Mouse (Mus musculus) embryo, embryonic 11.5 days (tissue): ENCODE measurements around the gene Cubn.
A peak's percentile ranks its signal among the peaks of the same experiment; 100 is the strongest.

Experiments
- DNase-seq: peaks from one replicate; pipeline ENCODE4 v3.0.0-alpha.2; 2012; ENCODE audit warnings: low read depth, low spot score

The Cubn gene

DNA sequence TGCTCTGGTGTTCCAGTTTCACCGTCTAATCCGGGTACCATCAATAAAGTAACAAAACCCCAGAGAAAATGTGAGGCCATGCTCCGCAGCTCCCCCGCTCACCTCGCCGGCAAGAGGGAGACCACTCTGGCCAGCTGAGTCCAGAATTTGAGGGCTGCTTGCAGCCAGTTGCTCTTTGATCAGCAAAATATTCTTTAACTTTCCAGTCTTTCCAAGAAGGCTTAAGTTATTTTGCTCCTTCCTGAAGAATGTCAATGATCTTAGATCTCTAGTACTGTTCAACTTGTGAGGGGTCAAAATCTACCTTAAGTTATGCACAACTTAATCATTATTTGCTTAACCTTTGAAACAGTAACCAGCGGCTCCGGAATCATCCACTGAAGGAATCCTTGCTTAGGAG is at the start of gene Cubn:
TSS of gene Cubn (minus strand) at position 80 of the 400 bp plus-strand sequence.
- DNase-seq = no peak

DNA sequence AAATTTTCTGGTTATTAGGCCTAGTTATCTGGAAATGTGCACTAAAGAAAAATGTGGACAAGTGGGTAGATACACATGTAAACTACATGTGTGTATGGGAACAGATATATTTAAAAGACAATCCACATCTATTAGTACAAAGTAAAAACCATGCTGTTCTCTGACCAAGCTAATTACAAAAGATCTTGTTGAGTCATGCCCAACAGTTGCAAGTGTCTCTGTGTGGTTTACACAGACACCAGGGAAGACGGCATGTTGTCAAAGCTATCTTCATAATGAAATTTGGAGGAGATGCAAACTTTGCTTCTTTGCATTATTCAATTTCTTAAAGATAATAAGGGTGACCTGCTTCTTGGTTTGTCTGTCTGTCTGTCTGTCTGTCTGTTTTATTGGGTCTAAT is 48.2 kb upstream of the Cubn start:
- no peak for DNase-seq

DNA sequence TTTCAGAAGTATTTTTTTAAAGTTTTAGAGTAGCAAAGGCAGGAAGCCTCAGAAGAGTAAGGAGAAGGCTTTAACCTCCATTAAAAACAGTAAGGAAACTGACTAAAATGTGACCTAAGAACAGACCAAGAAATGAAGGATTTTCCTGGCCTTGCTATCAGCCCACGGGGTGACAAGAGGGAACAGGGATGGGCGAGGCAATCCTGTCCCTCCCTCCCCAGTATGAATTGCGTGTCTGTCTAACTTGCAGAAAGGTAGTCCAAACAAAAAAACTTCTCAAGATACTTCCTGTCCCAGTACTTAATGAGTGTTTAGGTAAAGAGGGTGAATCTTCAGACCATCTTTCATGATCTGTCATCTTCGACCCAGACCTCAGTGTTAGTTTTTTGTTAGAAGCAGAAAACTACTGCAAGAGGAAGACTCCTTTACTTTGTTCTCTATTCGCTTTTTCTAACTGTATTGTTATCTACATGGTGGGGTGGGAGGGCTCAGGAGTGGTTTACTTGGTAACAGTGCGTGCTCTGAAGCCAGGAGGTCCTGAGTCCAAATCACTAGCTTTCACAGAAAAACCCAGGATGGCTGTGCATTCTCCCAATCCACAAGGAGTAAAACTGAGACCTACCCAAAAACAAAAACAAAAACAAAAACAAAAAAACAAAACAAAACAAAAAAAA is 47.2 kb upstream of the Cubn start:
- no peak for DNase-seq

DNA sequence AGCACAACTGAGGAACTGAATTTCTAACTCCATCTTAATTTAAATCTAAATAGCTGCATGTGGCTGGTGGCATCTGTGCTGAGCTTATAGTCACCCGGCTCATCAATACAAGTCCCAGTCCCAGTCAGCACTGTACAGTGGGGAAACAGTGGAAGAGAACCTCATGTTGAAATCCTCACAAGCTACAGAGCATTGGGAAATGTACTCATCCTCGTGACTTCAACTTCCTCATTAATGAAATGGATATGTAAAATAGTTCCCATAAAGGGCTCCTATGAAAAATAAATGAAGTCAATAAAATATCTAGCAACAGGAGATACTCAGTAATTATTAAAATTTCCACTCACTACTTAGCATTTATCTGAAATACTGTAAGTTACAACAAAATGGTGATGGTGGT is 46.6 kb upstream of the Cubn start:
- no peak for DNase-seq

DNA sequence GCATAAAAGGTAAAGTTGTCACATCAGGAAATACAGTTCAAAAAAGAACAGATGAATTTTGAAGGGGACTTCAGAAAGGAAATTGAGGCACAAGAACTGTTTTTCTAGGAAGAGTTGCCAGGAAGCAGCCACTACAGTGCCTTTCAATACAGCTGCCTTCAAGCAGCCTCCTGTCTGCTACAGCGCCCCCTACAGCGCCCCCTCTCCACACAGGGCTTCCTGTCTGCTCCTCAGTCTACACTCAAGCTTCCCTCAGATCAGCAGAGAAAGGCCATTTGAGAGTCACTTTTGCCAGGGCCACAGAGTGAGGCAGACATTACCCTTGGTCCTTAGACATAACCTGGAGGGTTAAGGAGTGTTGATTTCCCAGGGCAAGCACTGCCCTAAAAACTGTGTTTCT is 46.1 kb upstream of the Cubn start:
- no peak for DNase-seq

DNA sequence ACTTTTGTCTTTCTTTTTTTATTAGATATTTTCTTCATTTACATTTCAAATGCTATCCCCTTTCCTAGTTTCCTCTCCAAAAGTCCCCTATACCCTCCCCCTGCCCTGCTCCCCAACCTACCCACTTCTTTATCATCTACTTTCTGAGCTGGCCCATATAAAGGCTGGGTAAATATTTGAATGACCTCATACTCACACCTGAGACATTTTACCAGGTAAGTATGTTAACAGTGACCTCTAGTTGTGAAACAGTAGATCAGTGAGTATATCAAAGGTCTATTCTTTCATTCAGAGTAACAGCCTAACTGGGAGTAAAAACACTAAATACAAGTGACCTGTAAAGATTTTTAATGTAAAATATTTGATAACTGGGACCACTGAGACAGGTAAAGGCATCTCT is 45.1 kb upstream of the Cubn start:
- DNase-seq = no peak

DNA sequence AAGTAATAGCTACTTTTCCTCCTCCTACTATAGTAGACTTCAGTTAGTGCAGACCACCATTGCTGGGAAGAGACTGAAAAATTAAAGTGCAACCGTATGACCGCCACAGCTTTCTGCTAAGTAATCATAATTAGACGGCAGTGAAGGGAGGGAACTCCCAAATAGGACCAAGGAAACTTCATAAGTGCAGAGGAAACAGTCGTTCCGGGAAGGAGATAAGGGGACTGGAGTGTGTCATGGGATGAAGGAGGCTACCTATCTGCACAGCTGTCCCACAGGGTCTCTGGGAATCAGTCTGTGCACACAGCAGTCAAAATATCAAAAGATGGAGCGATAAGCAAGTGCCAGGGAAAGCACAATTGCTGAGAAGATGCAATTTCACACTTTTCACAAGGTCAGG is 39.0 kb upstream of the Cubn start:
- no peak for DNase-seq

DNA sequence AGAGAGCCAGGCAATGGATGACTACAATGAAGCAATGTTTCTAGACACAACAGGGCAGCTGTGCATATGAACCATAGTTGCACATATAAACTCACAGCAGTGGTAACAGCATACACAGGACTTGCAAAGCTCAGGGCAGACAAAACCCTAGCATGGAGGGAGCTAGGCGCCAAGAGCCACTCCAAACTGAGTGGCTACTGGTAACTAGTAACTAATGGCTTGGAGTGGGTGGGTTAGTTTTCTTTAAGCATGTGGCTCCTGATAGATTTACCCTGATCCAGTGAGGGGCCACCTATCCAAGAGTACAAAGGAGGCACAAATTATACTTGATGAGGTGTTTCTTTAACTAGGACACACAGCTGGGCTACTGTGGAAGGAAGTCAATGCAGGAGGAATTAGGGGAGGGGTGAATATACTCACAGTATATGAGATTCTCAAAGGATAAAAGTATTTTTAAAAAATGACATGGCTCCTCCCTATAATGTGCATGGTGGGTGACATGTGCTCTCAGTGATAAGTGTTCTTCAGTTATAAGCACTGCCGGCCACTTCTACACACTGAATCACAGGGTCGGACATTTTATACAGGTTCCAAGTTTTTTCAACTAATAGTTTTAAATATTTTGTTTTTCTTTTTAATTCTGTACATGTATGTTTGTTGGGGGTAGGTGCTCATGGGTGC is 37.8 kb upstream of the Cubn start:
- DNase-seq = no peak

DNA sequence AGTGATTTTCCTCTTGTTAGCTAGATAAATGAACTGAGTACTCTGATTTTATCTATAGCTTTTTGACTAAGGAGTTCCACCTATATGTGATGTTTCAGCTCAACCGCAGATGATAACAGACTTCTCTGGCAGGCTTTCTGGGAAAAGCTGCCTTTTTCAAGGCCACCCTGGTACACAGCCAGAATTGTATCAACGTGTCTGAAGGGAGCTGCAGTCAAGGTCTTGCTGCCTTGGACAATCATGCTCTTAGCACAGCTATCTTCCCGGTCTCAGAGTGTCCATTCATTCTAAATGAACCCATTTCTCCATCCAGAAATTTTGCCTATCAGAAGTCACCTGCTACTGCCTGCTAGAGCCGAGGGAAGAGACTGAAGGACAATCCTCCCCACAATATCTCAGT is 35.9 kb upstream of the Cubn start:
- no peak for DNase-seq

DNA sequence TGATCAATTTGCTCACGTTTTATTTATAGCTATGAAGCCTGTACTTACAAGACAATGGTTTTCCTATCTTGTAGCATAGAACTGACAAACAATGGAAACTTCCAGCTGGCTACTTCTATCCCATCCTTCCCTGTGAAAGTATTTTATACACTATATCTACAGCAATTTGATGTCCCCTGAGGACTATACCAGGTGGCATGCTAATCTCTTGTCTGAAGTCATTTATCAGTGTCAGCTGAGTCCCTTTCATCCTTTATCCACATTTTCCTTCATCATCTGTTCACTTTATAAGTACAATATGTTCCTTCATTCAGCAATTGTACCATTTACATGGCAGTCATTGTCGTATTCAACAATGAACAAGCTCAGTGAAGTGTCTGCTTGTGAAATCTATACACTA is 35.5 kb upstream of the Cubn start:
- no peak for DNase-seq

DNA sequence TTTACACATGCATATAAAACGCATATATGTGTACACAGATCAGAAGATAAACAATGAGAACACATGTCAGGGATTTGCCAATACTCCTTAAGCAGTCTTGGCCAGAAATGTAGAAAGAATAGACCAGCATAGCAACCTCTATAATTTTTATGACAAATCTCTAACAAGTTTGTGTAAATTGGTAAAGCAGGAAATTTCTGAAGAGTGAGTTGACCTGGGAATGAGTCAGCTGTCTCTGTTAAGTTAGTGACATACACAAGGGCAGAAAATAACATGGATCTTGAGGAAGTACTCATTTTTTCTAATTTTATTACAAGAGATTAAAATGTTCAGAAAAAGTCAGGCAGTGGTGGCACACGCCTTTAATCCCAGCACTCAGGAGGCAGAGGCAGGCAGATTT is 34.6 kb upstream of the Cubn start:
- no peak for DNase-seq

DNA sequence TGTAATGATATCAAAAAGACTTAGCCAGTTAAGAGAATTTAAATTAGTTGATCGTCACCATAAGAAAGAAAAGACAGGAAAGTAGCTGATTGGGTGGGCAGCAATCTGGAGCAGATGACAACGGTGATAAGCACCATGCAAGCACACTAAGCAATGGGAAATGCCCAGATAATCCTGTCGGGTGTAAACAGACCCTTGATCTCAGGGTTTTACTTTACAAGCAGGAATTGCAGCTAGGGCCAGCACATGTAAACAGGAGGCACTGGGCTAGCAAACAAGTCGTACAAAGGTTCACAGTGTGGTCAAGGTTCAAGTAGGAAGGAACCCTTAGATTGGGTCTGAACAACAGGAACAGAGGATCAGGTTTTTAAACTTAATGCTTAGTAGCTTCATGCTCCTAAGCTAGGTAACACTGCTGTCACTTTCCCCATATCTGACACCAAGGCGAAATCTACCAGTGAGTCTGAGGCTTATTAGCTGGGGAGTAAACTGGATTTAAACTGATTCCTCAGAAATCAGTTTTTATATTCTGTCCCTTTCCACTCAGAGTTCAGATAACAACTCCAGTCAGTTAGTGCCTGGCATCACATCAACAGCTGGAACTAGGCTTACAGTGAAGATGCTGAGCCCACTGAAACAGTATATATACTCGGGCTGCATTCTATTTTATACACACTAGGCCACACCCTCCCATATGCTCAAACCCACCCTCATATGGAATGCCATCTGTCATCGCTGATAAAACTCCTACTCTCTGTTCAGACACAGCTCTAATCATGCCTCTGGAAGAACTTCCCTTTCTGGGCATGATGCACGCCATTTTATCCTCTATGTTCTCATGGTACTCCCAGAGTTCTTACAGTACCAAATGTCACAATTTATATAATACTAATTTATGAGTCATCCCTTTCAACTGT is 32.2 kb upstream of the Cubn start:
- DNase-seq = no peak

DNA sequence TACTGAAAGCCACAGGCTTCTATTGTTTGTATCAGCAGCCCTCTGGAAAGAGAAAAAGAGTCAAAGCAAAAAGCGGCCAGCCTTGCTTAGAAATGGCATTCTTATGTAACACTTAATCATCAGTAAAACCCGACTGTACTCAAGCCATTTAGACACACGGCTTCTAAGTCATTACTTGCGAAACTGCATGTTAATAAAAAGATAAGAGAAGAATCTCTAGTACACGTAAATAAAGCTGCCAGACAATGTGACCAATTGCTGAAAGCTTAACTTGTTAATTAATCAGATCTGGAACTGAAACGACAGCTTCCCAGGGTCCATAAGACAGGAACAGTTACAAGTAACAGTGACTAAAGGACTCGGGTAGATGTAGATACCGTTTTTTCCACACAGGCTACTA is 30.5 kb upstream of the Cubn start:
- no peak for DNase-seq

DNA sequence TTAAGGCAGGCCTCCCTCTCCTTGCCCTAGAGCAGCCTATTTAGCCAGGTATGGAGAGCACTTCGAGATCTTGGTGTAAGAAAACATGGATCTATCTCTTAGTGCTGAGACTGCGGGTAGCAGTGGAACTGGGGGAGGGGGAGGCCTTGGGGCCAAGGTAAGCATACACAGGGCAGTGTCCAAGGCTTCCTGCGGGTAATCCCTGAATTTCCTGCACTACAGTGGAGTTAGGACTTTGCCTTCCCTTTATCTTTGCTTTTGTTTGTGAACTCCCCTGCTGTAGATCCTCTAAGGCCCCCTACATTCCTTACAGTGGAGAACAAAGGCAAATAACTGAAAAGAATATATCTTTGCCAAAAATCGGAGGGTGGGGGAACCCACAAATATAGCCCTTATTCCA is 23.3 kb upstream of the Cubn start:
- no peak for DNase-seq

DNA sequence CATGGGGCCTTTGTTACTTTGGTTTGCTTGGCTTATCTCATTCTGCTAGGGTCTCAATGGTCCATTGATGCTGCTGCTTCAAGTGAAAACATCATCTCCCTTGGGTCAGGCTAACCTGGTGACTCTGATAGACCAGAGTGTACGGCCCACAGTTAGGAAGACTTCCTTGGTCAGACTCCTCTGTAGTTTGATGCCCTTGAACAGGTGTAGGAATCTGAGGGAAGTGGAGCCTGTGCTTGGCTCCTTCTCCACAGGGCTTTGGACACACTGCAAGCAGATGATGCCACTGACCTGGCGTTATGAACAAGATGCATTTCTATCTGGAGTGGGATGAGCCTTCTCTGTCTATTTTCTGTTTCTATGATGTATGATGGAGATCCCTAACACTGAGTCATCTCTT is 11.1 kb upstream of the Cubn start:
- no peak for DNase-seq

DNA sequence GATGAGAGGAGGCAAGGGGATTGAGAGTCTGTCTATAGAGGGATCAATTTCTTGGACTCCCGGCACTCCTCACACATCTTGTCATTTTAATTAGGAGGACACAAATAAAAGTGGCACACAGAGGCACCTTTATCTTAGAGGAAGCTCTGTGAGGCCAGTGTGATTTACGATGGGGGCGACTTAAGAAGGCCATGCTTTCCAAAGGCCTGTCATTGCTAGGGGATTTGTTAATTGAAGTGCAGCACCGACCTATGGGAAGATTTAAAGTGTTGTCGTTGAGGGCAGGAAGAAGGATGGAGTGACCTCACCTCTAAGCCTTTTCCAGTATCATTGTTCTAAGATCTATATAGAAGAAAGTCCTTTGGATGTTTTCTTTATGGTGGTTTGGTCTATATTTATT is 9.9 kb upstream of the Cubn start:
- DNase-seq = no peak

DNA sequence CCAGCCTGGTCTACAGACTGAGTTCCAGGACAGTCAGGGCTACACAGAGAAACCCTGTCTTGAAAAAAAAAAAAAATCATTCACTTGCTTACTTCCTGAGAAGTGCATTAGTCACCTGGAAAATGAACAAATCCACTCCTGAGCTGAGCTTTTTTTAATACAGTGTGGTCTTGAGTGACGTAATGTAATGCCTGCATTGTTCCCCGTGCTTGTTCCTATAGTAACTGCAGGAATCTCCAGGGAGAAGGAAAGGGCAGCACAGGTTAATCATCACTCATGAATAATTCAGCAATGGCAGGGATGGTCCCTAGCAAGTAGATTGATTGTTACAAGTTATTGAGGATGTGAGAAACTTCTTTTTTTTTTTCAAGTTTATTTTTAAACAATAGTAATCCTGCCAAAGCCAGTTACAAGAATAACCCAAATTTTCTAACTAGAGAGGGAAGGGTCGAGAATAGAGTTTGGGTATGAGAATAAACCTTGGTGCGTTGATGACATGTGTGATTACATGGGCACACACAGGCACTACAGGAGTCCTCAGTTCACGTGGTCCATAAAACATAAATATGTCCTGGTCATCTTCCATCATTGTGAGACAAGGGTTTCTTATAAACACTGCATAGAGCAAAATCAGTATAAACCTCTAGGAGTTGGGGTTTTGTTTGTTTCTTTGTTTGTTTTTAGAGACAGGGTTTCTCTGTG is 8.8 kb upstream of the Cubn start:
- peak; percentile 31 for DNase-seq

DNA sequence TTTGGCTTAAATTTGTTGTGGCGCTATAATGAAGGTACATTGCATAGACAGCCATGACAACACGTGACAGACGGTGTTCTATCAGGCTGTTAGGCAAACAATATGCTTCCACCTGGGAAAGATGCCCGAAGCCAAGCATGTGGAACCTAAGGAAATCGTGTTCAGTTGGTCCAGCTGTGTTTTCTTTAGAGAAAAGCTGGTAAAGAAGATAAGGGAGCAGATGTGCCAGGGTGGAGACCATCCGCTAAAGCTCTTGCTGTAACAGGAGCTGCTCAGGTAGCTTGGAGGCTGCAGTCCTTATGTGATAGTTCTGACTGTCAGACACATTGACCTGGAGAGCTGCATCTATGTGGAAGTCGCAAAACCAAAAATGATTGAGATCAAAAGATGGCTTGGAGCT is 7.6 kb upstream of the Cubn start:
- DNase-seq = no peak

DNA sequence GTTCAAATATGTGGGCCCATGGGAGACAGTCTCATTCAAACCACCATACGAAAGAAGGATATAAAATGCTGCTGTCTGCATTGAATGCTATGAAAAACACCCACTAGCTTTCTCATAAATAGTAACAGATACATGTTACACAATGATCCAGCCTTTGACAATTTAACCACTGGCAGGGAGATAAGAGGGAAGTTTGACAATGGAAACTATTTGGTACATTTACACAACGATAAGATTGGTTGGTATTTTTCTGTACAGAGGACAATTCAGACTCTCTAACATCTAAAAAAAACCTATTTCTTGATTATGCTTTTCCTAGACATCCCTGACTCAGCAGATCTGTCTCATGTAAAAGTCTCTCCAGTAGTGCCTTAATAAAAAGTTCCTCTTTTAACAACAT is 4.5 kb upstream of the Cubn start:
- no peak for DNase-seq

DNA sequence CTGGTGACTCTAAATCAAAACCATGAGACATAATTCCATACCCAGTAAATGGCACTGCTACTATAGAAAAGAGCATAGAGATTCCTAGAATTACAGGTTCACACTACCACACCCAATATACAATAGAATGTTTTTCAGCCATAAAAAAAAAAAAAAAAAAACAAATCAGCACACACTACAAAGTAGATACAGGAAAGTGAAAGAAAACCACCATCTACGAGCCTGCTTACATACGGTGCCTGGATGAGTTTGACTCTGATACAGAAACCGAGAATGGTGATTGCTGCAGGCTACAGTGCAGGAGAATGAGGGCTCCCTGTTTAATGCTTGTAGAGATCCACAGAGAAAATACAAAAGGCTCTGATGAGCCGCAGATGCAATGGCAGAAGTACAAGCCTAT is 1.3 kb upstream of the Cubn start:
- DNase-seq = no peak

DNA sequence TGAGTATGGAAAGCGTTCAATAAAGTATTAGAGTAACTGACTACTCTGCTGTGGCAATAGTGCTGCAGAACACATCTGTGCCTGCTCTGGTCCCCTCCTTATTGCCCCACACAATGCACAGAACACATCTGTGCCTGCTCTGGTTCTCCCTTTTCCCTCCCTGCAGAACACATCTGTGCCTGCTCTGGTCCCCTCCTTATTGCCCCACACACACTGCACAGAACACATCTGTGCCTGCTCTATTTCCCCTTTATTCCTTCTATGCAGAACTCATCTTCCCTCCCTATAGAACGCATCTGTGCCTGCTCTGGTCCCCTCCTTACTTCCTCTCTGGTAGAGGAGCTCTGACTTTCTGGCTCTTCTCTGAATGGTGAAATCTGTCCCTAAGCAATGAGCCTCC is 1.1 kb downstream of the Cubn start:
- no peak for DNase-seq

DNA sequence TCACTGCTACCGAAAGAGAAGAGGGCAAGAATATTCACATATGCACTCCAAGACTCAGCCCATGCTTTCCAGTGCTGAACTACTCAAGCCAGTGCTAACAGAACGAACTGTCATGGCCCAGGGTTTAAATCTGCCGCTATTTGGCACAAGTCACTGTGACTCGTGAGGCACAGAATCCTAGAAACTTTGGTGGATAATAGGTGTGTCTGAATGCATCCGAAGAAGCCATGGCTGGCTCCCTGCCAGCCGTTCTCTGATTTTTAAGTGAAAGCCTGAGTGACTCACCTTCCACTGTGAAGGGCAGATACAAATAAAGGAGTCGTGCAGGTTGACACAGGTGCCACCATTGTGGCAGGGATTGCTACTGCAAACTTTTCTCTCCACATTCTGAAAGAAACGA is 5.1 kb downstream of the Cubn start:
- DNase-seq = no peak
